Mouse (Mus musculus) megakaryocyte, adult 5-6 weeks (primary cell): Measurements from ENCODE around the gene Adm. TPM values are rescaled to one million over a fixed set of nuclear protein-coding genes. Genes with fewer than 3 reads are reported as not detected.

Experiments used
- ATAC-seq: 2 replicates; pipeline ENCODE4 v1.8.0; 2016; ENCODE audit warnings: mild to moderate bottlenecking, inconsistent platforms; ENCODE audit not compliant: poor library complexity, severe bottlenecking
- total RNA-seq, 2 experiments: library from RNA; stranded (forward) in 1 of 2; stranded (reverse) in 1 of 2; fragments of 153-499, 151-499 nt in 1 of 2; fragments of 221-1000, 200-1000 nt in 1 of 2; gene quantifications; 2 replicates each; pipeline versions ENCODE4 v1.2.3 to v1.2.4; 2015 to 2017

Adm gene
- total RNA-seq, 2 experiments from 2014 or later, result 0.13 TPM; not detected in 1

GRCm38 (mm10) chr7:110655966-110656365 lies 28.5 kb downstream of the Adm start:
- no peak for ATAC-seq

- no peak for ATAC-seq
Measured at GRCm38 (mm10) chr7:110658378-110658928, 31.0 kb downstream of the Adm start.

- no peak for ATAC-seq
Measured at GRCm38 (mm10) chr7:110666537-110666936, 39.1 kb downstream of the Adm start.

- ATAC-seq, result no peak
Measured at GRCm38 (mm10) chr7:110668247-110668646, 40.8 kb downstream of the Adm start.

- no peak for ATAC-seq
Measured at GRCm38 (mm10) chr7:110668756-110669155, 41.3 kb downstream of the Adm start.

GRCm38 (mm10) chr7:110671121-110671680 lies 43.7 kb downstream of the Adm start:
- no peak for ATAC-seq

Other genes starting within 250 kb of the Adm start
- 4.3 and 4.6 TPM in 2 replicates for gene Sbf2, start 12.7 kb upstream of the Adm start, total RNA-seq (2015)
- gene Sbf2, start 12.7 kb upstream of the Adm start, total RNA-seq (2017), result 2.2 and 2.5 TPM in 2 replicates
- gene Ampd3, start 140.5 kb downstream of the Adm start, total RNA-seq (2015), result 68.0 and 76.8 TPM in 2 replicates
- 32.6 and 46.5 TPM in 2 replicates for gene Ampd3, start 140.5 kb downstream of the Adm start, total RNA-seq (2017)
- 31.6 and 36.3 TPM in 2 replicates for gene Rnf141, start 216.8 kb downstream of the Adm start, total RNA-seq (2015)
- 28.7 and 39.0 TPM in 2 replicates for gene Rnf141, start 216.8 kb downstream of the Adm start, total RNA-seq (2017)
- gene Lyve1, start 235.6 kb downstream of the Adm start, total RNA-seq (2015), result 1.1 and 1.2 TPM in 2 replicates
- 0.92 and 0.98 TPM in 2 replicates for gene Lyve1, start 235.6 kb downstream of the Adm start, total RNA-seq (2017)